Mouse (Mus musculus) midbrain, embryonic 14.5 days (tissue): ENCODE results near the gene Cd22. TPM values are rescaled to one million over a fixed set of nuclear protein-coding genes. Genes with fewer than 3 reads are reported as not detected.
"Not testable (repeated sequence)": the region's sequence is repeated elsewhere in the genome, so short reads cannot be mapped to it uniquely, and the experiment has no call there.

Experiments used
- ATAC-seq: fragments of 200-750 bp; cut with Nextera tagmentation; 2 replicates; pipeline ENCODE4 v1.8.0; 2017; ENCODE audit warnings: moderate number of reproducible peaks, moderate library complexity; ENCODE audit not compliant: low FRiP score, low TSS enrichment
- DNase-seq: peaks from one replicate; pipeline ENCODE4 v3.0.0-alpha.2; 2015
- H3K27ac ChIP-seq: fragments of 300-500 bp; sonication (generic); replicated peaks from 2 replicates; pipeline ENCODE4 v1.5.1; 2014; ENCODE audit warnings: mild to moderate bottlenecking, low read depth, low read length, moderate library complexity
- H3K27me3 ChIP-seq: fragments of 300-500 bp; sonication (generic); 2 replicates; pipeline ENCODE4 v1.6.1; 2014; ENCODE audit warnings: low read length, control low read depth, mixed read lengths; ENCODE audit not compliant: control insufficient read depth, insufficient read depth
- H3K36me3 ChIP-seq: fragments of 300-500 bp; sonication (generic); 2 replicates; pipeline ENCODE4 v1.6.1; 2014; ENCODE audit warnings: low read length, control low read depth; ENCODE audit not compliant: control insufficient read depth, insufficient read depth
- H3K4me1 ChIP-seq: fragments of 300-500 bp; sonication (generic); 2 replicates; pipeline ENCODE4 v1.6.1; 2014; ENCODE audit warnings: mild to moderate bottlenecking, antibody characterized with exemption, low read length, control low read depth; ENCODE audit not compliant: control insufficient read depth, insufficient read depth
- H3K4me2 ChIP-seq: fragments of 300-500 bp; sonication (generic); 2 replicates; pipeline ENCODE4 v1.6.1; 2014; ENCODE audit warnings: mild to moderate bottlenecking, low read length, moderate library complexity
- H3K4me3 ChIP-seq: fragments of 300-500 bp; sonication (generic); replicated peaks from 2 replicates; pipeline ENCODE4 v1.5.1; 2014; ENCODE audit warnings: low read depth, low read length
- H3K9ac ChIP-seq: fragments of 300-500 bp; sonication (generic); replicated peaks from 2 replicates; pipeline ENCODE4 v1.6.1; 2014; ENCODE audit warnings: mild to moderate bottlenecking, low read length, moderate library complexity
- H3K9me3 ChIP-seq: fragments of 300-500 bp; sonication (generic); 2 replicates; pipeline ENCODE4 v1.6.1; 2016; ENCODE audit warnings: low read length, control low read depth, mixed read lengths; ENCODE audit not compliant: control insufficient read depth
- WGBS: fragments of 180-500 bp; shearing (Covaris S2); extraction: QIAGEN DNeasy Blood & Tissue Kit; methylation state at CpG from one replicate; pipeline ENCODE4 v1.1.7; 2014; 5-methylcytosine and 5-hydroxymethylcytosine counted together
- polyA plus RNA-seq: library from polyadenylated mRNA; unstranded; fragments of >200 nt; fragmentation: Nextera tagmentation; extraction: Ambion mirVana; gene quantifications from 2 replicates; pipeline ENCODE4 v1.2.1, GENCODE M21; 2014

Gene Cd22
- not detected in 2 replicates for polyA plus RNA-seq

GRCm38 (mm10) chr7:30880176-30880575 lies at the start of gene Cd22:
TSS of gene Cd22 (minus strand) at chr7:30880342.
- no peak for DNase-seq
- Histone ChIP-seq H3K9ac (no peak within 1 kb of the TSS), H3K4me3 (no peak within 1 kb of the TSS), H3K4me2 (no peak within 1 kb of the TSS), H3K4me1 (no peaks in the 10 kb centered on the region), H3K9me3 (no peaks in the 10 kb centered on the region), H3K36me3 (no peaks in the 10 kb centered on the region), H3K27ac (no peak within 1 kb of the TSS), H3K27me3 (no peaks in the 10 kb centered on the region)
- WGBS, result 70% methylated on average over 7 of the region's 7 CpGs
- ATAC-seq, result no peak

- DNase-seq, H3K4me2 ChIP-seq, ATAC-seq: not testable (repeated sequence)
Observed at GRCm38 (mm10) chr7:30924581-30924980, 44.4 kb upstream of the Cd22 start, which contains the start of gene Hamp2. TSS of gene Hamp2 (minus strand) at chr7:30924681.

DNA sequence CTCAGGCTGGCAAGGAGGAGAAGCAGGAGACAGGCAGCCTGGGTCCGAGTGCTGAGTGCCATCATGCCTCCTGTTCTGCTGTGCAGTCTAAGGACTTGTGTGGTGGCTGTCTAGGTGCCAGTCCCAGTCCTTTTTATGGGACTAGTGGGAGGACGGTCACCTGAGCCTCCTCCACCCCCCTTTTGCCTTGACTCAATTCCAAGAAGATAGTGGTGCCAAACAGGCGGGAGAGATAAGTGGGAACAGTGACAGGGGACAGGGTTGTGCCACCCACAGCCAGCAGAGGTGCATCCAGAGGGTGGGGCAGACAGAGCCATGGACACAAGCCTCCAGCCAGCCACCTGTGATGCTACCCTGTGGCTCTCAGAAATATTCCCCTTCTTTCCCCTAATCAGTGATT lies 43.9 kb upstream of the Cd22 start:
- Histone ChIP-seq H3K4me1 (no peaks in the 10 kb centered on the region), H3K27me3 (no peaks in the 10 kb centered on the region), H3K9ac (no peak overlapping the region), H3K27ac (no peak overlapping the region), H3K36me3 (no peaks in the 10 kb centered on the region), H3K4me3 (no peak overlapping the region), H3K4me2 (no peak overlapping the region), H3K9me3 (no peaks in the 10 kb centered on the region)
- DNase-seq, result no peak
- no peak for ATAC-seq
- WGBS, result 72% methylated on average over 3 of the region's 3 CpGs

More at GRCm38 (mm10) chr7:30924581-30924980, 44.4 kb upstream of the Cd22 start, which contains the start of gene Hamp2:
- not testable (repeated sequence) for H3K36me3 ChIP-seq, H3K4me1 ChIP-seq, H3K27me3 ChIP-seq, H3K9ac ChIP-seq, H3K4me3 ChIP-seq, H3K27ac ChIP-seq, H3K9me3 ChIP-seq
- 79% methylated on average over 2 of the region's 2 CpGs for WGBS

DNA sequence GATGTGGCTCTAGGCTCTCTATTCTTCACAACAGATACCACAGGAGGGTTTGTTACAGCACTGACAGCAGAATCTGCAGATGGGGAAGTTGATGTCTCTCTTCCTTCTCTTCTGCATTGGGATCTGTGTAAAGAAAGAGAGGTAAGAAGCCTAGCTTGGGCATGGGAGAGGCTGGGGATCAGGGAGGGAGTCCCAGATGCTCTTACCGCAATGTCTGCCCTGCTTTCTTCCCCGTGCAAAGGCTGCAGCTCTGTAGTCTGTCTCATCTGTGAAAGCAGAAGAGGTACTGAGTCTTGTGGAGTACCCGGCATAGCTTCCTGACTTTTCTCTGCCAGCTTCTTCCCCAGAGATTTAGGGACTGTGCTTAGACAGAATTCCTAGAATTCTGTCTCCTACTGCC lies 42.3 kb upstream of the Cd22 start:
- H3K9me3 ChIP-seq, DNase-seq, H3K36me3 ChIP-seq, H3K4me1 ChIP-seq, H3K4me3 ChIP-seq, H3K27ac ChIP-seq, ATAC-seq, H3K4me2 ChIP-seq, H3K27me3 ChIP-seq, H3K9ac ChIP-seq: not testable (repeated sequence)
- 61% methylated on average over 3 of the region's 3 CpGs for WGBS

- H3K27me3 ChIP-seq, result no peaks in the 10 kb centered on the region
- WGBS, result 78% methylated on average over 3 of the region's 3 CpGs
Observed at GRCm38 (mm10) chr7:30920217-30920616, 40.1 kb upstream of the Cd22 start.

DNA sequence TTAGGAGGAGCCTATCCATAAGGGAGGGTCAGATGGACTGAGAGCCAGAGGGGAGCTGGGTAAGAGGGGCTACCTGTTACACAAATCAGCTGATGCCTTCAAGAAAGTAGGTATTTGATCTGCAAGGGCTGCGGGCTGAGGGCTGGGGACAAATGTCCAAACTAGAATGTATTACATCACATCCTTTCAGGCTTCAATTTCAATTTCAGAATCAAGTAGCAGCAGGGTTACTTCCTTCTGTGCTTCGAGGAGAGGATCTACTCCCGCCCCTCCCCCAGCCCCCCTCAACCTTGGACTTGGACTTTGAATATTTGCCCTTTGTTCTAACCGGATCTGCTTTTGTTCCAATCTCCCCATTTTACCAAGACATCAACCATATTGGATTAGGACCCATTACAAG lies 37.1 kb upstream of the Cd22 start:
- Histone ChIP-seq H3K9me3 (no peaks in the 10 kb centered on the region), H3K4me2 (no peak overlapping the region), H3K4me3 (no peak overlapping the region), H3K36me3 (no peaks in the 10 kb centered on the region), H3K9ac (no peak overlapping the region), H3K4me1 (no peaks in the 10 kb centered on the region), H3K27ac (no peak overlapping the region), H3K27me3 (no peaks in the 10 kb centered on the region)
- DNase-seq, result no peak
- ATAC-seq, result no peak
- 65% methylated on average over 4 of the region's 4 CpGs for WGBS

More at GRCm38 (mm10) chr7:30920217-30920616, 40.1 kb upstream of the Cd22 start:
- no peak for ATAC-seq
- Histone ChIP-seq H3K27ac (no peak overlapping the region), H3K36me3 (no peaks in the 10 kb centered on the region), H3K4me1 (no peaks in the 10 kb centered on the region), H3K4me3 (no peak overlapping the region), H3K9me3 (no peaks in the 10 kb centered on the region), H3K9ac (no peak overlapping the region), H3K4me2 (no peak overlapping the region)
- DNase-seq, result no peak

- Histone ChIP-seq H3K9ac (no peak overlapping the region), H3K27ac (no peak overlapping the region), H3K27me3 (no peaks in the 10 kb centered on the region), H3K9me3 (no peaks in the 10 kb centered on the region), H3K4me1 (no peaks in the 10 kb centered on the region), H3K4me3 (no peak overlapping the region), H3K36me3 (no peaks in the 10 kb centered on the region), H3K4me2 (no peak overlapping the region)
- no peak for ATAC-seq
- WGBS, result 18% methylated on average over 6 of the region's 6 CpGs
- DNase-seq, result no peak
Observed at GRCm38 (mm10) chr7:30916713-30917112, 36.6 kb upstream of the Cd22 start.

DNA sequence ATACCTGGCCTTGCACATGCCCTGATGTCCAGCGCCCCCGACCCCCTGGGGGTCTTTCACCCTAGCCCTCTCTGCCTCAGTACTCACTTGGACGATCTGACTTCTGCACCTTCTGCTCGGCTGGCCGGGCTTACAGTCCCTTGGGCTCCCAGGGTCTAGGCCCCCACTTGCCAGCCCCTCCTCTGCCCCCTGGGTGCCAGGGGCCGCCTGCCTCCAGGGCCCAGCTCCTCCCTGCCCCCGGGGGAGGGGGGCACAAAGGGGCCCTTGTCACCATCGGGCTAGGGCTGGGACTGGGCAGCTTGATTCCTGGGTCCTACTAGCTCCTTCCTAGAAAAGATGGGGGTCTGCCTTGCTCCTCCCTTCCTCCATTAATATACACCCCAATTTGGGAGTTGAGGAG lies 34.6 kb upstream of the Cd22 start, which contains the start of gene Mag:
Gene Mag, minus strand, starts transcription at position 142 of the 400 bp plus-strand sequence.
- ATAC-seq (no peak), DNase-seq (no peak)
- no peak within 1 kb of the TSS for H3K9ac ChIP-seq
- no peaks in the 10 kb centered on the region for H3K9me3 ChIP-seq
- no peaks in the 10 kb centered on the region for H3K36me3 ChIP-seq
- 70% methylated on average over 8 of the region's 8 CpGs for WGBS
- no peak within 1 kb of the TSS for H3K27ac ChIP-seq
- H3K4me1 ChIP-seq, result no peaks in the 10 kb centered on the region
- no peaks in the 10 kb centered on the region for H3K27me3 ChIP-seq
- no peak within 1 kb of the TSS for H3K4me2 ChIP-seq
- H3K4me3 ChIP-seq, result no peak within 1 kb of the TSS

DNA sequence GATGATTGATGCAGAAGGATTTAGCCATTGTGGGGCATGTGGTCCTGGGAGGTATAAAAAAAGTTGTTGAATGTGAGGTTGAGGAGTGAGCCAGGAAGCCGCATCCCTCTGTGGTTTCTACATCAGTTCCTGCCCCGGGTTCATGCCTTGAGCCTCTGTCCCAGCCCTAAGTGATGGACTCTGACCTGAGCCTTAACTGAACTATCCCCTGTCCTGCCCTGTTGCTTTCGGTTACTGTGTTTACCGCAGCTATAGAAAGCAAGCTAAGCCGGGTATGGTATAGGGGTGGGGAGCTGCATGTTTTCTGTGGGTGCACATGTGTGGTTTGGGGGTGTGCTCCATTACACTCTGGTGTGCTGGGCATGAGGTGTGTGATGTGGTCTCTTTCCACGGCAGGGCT lies 29.6 kb upstream of the Cd22 start:
- no peak for DNase-seq
- WGBS, result 81% methylated on average over 6 of the region's 6 CpGs
- H3K9ac ChIP-seq, result no peak overlapping the region

More for the DNA sequence above, 29.6 kb upstream of the Cd22 start:
- no peak overlapping the region for H3K4me2 ChIP-seq
- H3K36me3 ChIP-seq, result no peaks in the 10 kb centered on the region
- H3K4me3 ChIP-seq, result no peak overlapping the region
- H3K4me1 ChIP-seq, result peaks cover 5% of the 10 kb centered on the region; the same call in 1 of the 2 replicates
- no peaks in the 10 kb centered on the region for H3K9me3 ChIP-seq
- no peak for ATAC-seq
- H3K27ac ChIP-seq, result no peak overlapping the region
- H3K27me3 ChIP-seq, result no peaks in the 10 kb centered on the region
